Mouse (Mus musculus) heart, postnatal 0 days (tissue): ENCODE results near the gene Carmil1.

Experiments
- CTCF ChIP-seq: IDR thresholded peaks from 2 replicates; pipeline ENCODE4 v1.5.1; 2016; ENCODE audit warnings: antibody characterized with exemption, control low read depth, low read depth
- EP300 ChIP-seq: IDR thresholded peaks from 2 replicates; pipeline ENCODE4 v1.6.1; 2016; ENCODE audit warnings: antibody characterized with exemption, low read depth

DNA sequence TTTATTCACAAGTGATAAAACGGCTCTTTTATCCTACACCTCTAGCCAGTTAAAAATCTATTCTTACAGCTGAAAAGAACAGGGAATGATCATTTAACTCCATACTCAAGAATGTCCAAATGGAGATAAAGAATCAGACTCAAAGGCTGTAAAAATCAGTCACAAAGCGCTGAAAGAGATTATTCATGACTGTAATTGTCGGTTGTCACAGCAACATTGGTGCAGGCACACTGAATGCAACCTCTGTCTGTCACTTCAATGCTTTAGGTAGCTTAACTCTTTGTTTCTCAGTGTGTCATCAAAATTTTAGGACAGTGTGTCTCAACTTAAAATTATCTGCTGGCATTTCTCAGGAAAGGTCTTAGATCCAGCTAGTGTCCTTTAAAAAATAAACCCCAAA lies 235.3 kb downstream of the Carmil1 start:
- TF ChIP-seq CTCF, result no peak
- TF ChIP-seq EP300, result no peak
